Mouse (Mus musculus) midbrain, embryonic 12.5 days (tissue): Measurements from ENCODE around the gene Slamf7. TPM values are rescaled to one million over a fixed set of nuclear protein-coding genes. Genes with fewer than 3 reads are reported as not detected.

Source experiments
- ATAC-seq: fragments of 200-750 bp; cut with Nextera tagmentation; 2 replicates; pipeline ENCODE4 v1.8.0; 2017; ENCODE audit warnings: low read depth, moderate TSS enrichment, moderate library complexity; ENCODE audit not compliant: low FRiP score
- H3K27ac ChIP-seq: fragments of 300-500 bp; sonication (generic); replicated peaks from 2 replicates; pipeline ENCODE4 v1.5.1; 2016; ENCODE audit warnings: mild to moderate bottlenecking
- H3K27me3 ChIP-seq: fragments of 300-500 bp; sonication (generic); 2 replicates; pipeline ENCODE4 v1.6.1; 2016; ENCODE audit warnings: mild to moderate bottlenecking
- H3K36me3 ChIP-seq: fragments of 300-500 bp; sonication (generic); 2 replicates; pipeline ENCODE4 v1.6.1; 2016
- H3K4me1 ChIP-seq: fragments of 300-500 bp; sonication (generic); 2 replicates; pipeline ENCODE4 v1.6.1; 2016
- H3K4me2 ChIP-seq: fragments of 300-500 bp; sonication (generic); replicated peaks from 2 replicates; pipeline ENCODE4 v1.6.1; 2016; ENCODE audit warnings: mild to moderate bottlenecking, moderate library complexity
- H3K4me3 ChIP-seq: fragments of 300-500 bp; sonication (generic); 2 replicates; pipeline ENCODE4 v1.5.1; 2016; ENCODE audit warnings: mild to moderate bottlenecking
- H3K9ac ChIP-seq: fragments of 300-500 bp; sonication (generic); replicated peaks from 2 replicates; pipeline ENCODE4 v1.6.1; 2016; ENCODE audit warnings: mild to moderate bottlenecking, moderate library complexity
- H3K9me3 ChIP-seq: fragments of 300-500 bp; sonication (generic); 2 replicates; pipeline ENCODE4 v1.6.1; 2016; ENCODE audit warnings: mild to moderate bottlenecking
- WGBS: fragments of 180-500 bp; shearing (Covaris S2); methylation state at CpG from one replicate; pipeline ENCODE4 v1.1.7; 2016; 5-methylcytosine and 5-hydroxymethylcytosine counted together
- polyA plus RNA-seq: library from polyadenylated mRNA; unstranded; fragments of >200 nt; fragmentation: Nextera tagmentation; extraction: Ambion mirVana; gene quantifications from 2 replicates; pipeline ENCODE4 v1.2.1, GENCODE M21; 2016

Slamf7 gene
- polyA plus RNA-seq, 1 experiment from 2014 or later, result not detected

GRCm38 (mm10) chr1:171631447-171631846 is 21.4 kb downstream of the Slamf7 start:
- ATAC-seq, result no peak
- WGBS, result 84% methylated on average over 2 of the region's 2 CpGs
- Histone ChIP-seq H3K27me3 (no peaks in the 10 kb centered on the region), H3K4me3 (no peak overlapping the region), H3K9me3 (no peaks in the 10 kb centered on the region), H3K4me1 (no peaks in the 10 kb centered on the region), H3K4me2 (no peak overlapping the region), H3K36me3 (no peaks in the 10 kb centered on the region), H3K9ac (no peak overlapping the region), H3K27ac (no peak overlapping the region)

GRCm38 (mm10) chr1:171630912-171631311 is 21.9 kb downstream of the Slamf7 start:
- Histone ChIP-seq H3K4me2 (no peak overlapping the region), H3K4me1 (no peaks in the 10 kb centered on the region), H3K9me3 (no peaks in the 10 kb centered on the region), H3K4me3 (no peak overlapping the region), H3K9ac (no peak overlapping the region), H3K27me3 (no peaks in the 10 kb centered on the region), H3K36me3 (no peaks in the 10 kb centered on the region), H3K27ac (no peak overlapping the region)
- 83% methylated on average over 4 of the region's 4 CpGs for WGBS
- ATAC-seq, result no peak

GRCm38 (mm10) chr1:171630041-171630440 is 22.8 kb downstream of the Slamf7 start:
- no peaks in the 10 kb centered on the region for H3K36me3 ChIP-seq
- no peak for ATAC-seq
- no peak overlapping the region for H3K4me3 ChIP-seq
- H3K27ac ChIP-seq, result no peak overlapping the region
- no peak overlapping the region for H3K4me2 ChIP-seq
- H3K27me3 ChIP-seq, result no peaks in the 10 kb centered on the region
- WGBS, result 86% methylated on average over 7 of the region's 7 CpGs
- H3K9ac ChIP-seq, result no peak overlapping the region
- no peaks in the 10 kb centered on the region for H3K9me3 ChIP-seq
- H3K4me1 ChIP-seq, result no peaks in the 10 kb centered on the region

- no peak overlapping the region for H3K4me2 ChIP-seq
- no peaks in the 10 kb centered on the region for H3K9me3 ChIP-seq
- WGBS, result 77% methylated on average over 6 of the region's 6 CpGs
- no peaks in the 10 kb centered on the region for H3K36me3 ChIP-seq
- H3K27me3 ChIP-seq, result no peaks in the 10 kb centered on the region
- no peak overlapping the region for H3K9ac ChIP-seq
- H3K27ac ChIP-seq, result no peak overlapping the region
- H3K4me1 ChIP-seq, result no peaks in the 10 kb centered on the region
- ATAC-seq, result no peak
- no peak overlapping the region for H3K4me3 ChIP-seq
Observed at GRCm38 (mm10) chr1:171629168-171629567, 23.7 kb downstream of the Slamf7 start.

GRCm38 (mm10) chr1:171627801-171628200 is 25.0 kb downstream of the Slamf7 start:
- Histone ChIP-seq H3K27me3 (no peaks in the 10 kb centered on the region), H3K4me2 (no peak overlapping the region), H3K4me3 (no peak overlapping the region), H3K27ac (no peak overlapping the region), H3K9ac (no peak overlapping the region), H3K9me3 (no peaks in the 10 kb centered on the region), H3K4me1 (no peaks in the 10 kb centered on the region), H3K36me3 (no peaks in the 10 kb centered on the region)
- no peak for ATAC-seq
- WGBS, result 91% methylated on average over 3 of the region's 3 CpGs

GRCm38 (mm10) chr1:171620091-171620490 is 32.7 kb downstream of the Slamf7 start:
- Histone ChIP-seq H3K4me3 (no peak overlapping the region), H3K27me3 (no peaks in the 10 kb centered on the region), H3K9me3 (no peaks in the 10 kb centered on the region), H3K4me1 (no peaks in the 10 kb centered on the region), H3K36me3 (no peaks in the 10 kb centered on the region), H3K27ac (no peak overlapping the region), H3K9ac (no peak overlapping the region), H3K4me2 (no peak overlapping the region)
- 86% methylated on average over 6 of the region's 6 CpGs for WGBS
- ATAC-seq, result no peak

- H3K4me1 ChIP-seq, result no peaks in the 10 kb centered on the region
- no peaks in the 10 kb centered on the region for H3K27me3 ChIP-seq
- no peaks in the 10 kb centered on the region for H3K36me3 ChIP-seq
- no peak overlapping the region for H3K27ac ChIP-seq
- ATAC-seq, result no peak
- no peak overlapping the region for H3K9ac ChIP-seq
- no peak overlapping the region for H3K4me3 ChIP-seq
- H3K4me2 ChIP-seq, result no peak overlapping the region
- WGBS, result 94% methylated on average over 3 of the region's 3 CpGs
- H3K9me3 ChIP-seq, result no peaks in the 10 kb centered on the region
Observed at GRCm38 (mm10) chr1:171619645-171620044, 33.2 kb downstream of the Slamf7 start.

- Histone ChIP-seq H3K9ac (no peak overlapping the region), H3K4me2 (no peak overlapping the region), H3K27ac (no peak overlapping the region), H3K9me3 (no peaks in the 10 kb centered on the region), H3K27me3 (no peaks in the 10 kb centered on the region), H3K36me3 (no peaks in the 10 kb centered on the region), H3K4me3 (no peak overlapping the region), H3K4me1 (no peaks in the 10 kb centered on the region)
- no peak for ATAC-seq
- WGBS, result 88% methylated on average over 8 of the region's 8 CpGs
Observed at GRCm38 (mm10) chr1:171619001-171619400, 33.8 kb downstream of the Slamf7 start.

- ATAC-seq, result no peak
- Histone ChIP-seq H3K36me3 (no peaks in the 10 kb centered on the region), H3K27me3 (no peaks in the 10 kb centered on the region), H3K4me3 (no peak overlapping the region), H3K9me3 (no peaks in the 10 kb centered on the region), H3K9ac (no peak overlapping the region), H3K27ac (no peak overlapping the region), H3K4me1 (no peaks in the 10 kb centered on the region), H3K4me2 (no peak overlapping the region)
- 88% methylated on average over 11 of the region's 11 CpGs for WGBS
Observed at GRCm38 (mm10) chr1:171616881-171617515, 35.8 kb downstream of the Slamf7 start.

- no peaks in the 10 kb centered on the region for H3K36me3 ChIP-seq
- no peak overlapping the region for H3K4me2 ChIP-seq
- no peaks in the 10 kb centered on the region for H3K4me1 ChIP-seq
- H3K4me3 ChIP-seq, result no peak overlapping the region
- no peaks in the 10 kb centered on the region for H3K9me3 ChIP-seq
- ATAC-seq, result no peak
- no peak overlapping the region for H3K9ac ChIP-seq
- 52% methylated on average over 2 of the region's 2 CpGs for WGBS
- H3K27me3 ChIP-seq, result no peaks in the 10 kb centered on the region
- H3K27ac ChIP-seq, result no peak overlapping the region
Observed at GRCm38 (mm10) chr1:171613962-171614361, 38.9 kb downstream of the Slamf7 start.

- 29% methylated on average over 1 of the region's 1 CpGs for WGBS
- Histone ChIP-seq H3K4me3 (no peak overlapping the region), H3K27ac (no peak overlapping the region), H3K4me1 (no peaks in the 10 kb centered on the region), H3K36me3 (no peaks in the 10 kb centered on the region), H3K9ac (no peak overlapping the region), H3K4me2 (no peak overlapping the region), H3K27me3 (no peaks in the 10 kb centered on the region), H3K9me3 (no peaks in the 10 kb centered on the region)
- ATAC-seq, result no peak
Observed at GRCm38 (mm10) chr1:171610781-171611180, 42.1 kb downstream of the Slamf7 start.

- Histone ChIP-seq H3K9ac (no peak overlapping the region), H3K4me3 (no peak overlapping the region), H3K4me1 (no peaks in the 10 kb centered on the region), H3K36me3 (no peaks in the 10 kb centered on the region), H3K9me3 (no peaks in the 10 kb centered on the region), H3K27me3 (no peaks in the 10 kb centered on the region), H3K4me2 (no peak overlapping the region), H3K27ac (no peak overlapping the region)
- 88% methylated on average over 2 of the region's 2 CpGs for WGBS
- ATAC-seq, result no peak
Observed at GRCm38 (mm10) chr1:171610026-171610425, 42.8 kb downstream of the Slamf7 start.

GRCm38 (mm10) chr1:171607176-171607575 is 45.7 kb downstream of the Slamf7 start, which contains the start of gene Ly9:
Ly9 (minus strand) TSS chr1:171607410.
- Histone ChIP-seq H3K9ac (no peak within 1 kb of the TSS), H3K4me2 (no peak within 1 kb of the TSS), H3K4me3 (no peak within 1 kb of the TSS), H3K27me3 (no peaks in the 10 kb centered on the region), H3K36me3 (no peaks in the 10 kb centered on the region), H3K9me3 (no peaks in the 10 kb centered on the region), H3K4me1 (no peaks in the 10 kb centered on the region), H3K27ac (no peak within 1 kb of the TSS)
- ATAC-seq, result no peak
- WGBS, result 82% methylated on average over 9 of the region's 9 CpGs
